Mouse (Mus musculus) CD4-positive, CD25-positive, alpha-beta regulatory T cell (primary cell): Measurements from ENCODE around the gene Usp39. TPM values are rescaled to one million over a fixed set of nuclear protein-coding genes. Genes with fewer than 3 reads are reported as not detected.

ENCODE experiments used
- polyA plus RNA-seq: library from polyadenylated mRNA; unstranded; fragments of 100-300 nt; shearing (Covaris generic); gene quantifications from one replicate; pipeline ENCODE4 v1.2.1, GENCODE M21; 2017

Gene Usp39
- polyA plus RNA-seq, result 46.8 TPM

DNA sequence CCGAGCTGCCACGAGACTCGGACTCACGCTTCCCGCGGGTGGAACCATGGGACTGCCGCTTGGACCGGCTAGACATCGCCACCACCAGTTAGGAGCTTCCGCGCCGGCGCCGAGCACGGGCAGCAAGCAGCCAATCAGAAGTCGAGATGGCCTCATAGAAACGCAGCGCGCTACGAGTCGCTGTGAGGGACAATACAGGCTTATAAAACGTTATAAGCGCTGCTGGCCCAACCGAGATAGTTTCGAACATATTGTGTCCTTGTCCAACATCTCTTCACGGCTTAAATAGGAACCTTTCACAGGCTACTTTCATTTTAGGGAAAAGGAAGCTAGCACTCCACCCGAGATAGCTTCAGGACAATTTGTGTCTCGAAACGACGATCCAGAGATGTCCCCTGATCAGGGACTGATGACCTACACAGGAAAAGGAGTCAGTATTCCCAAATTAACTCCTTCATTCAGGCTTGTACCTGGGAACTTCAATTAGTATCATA, at the start of gene Usp39:
Gene Usp39, minus strand, starts transcription at position 111 of the 494 bp plus-strand sequence.

DNA sequence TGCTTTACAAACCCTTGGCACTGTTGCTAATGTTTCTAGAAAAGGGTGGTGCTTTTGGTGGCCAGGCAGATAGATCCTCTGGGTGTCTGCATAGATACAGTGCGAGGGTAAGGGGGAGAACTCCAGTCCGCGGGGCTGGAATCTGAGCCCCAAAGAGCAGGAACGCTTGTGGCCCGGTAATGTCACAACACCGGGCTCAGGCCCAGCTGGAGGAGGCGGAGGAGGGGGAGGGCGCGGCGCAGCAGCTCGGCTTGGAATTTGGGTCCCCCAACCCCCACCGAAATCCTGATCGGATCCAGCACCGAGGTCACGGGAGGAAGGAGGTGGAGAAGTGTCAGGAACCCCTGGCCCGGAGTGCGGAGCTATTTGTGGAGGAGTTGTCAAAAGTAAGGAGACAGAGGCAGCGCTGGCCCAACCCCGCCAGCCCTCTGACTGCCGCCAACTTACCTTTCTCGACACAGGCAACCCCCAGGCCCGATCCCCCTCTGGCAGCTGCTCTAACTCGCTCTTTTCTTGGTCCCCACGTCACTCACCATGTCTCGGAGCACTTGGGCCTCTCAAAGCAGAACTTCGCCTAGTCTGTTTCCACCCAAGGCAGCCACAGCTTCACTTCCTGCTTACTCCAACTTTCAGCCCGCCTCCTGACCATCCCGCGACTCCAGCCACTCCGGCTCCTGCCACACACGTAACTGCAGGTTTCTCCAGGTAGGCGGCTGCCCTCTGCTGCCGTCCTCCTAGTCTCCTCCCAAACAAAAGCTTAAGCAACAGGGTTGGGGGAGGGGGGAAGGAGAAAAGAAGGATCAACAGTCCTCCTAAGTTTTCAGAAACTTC, 45.2 kb upstream of the Usp39 start, which contains the start of gene Vamp8:
Gene Vamp8, minus strand, starts transcription at position 763 of the 831 bp plus-strand sequence.

DNA sequence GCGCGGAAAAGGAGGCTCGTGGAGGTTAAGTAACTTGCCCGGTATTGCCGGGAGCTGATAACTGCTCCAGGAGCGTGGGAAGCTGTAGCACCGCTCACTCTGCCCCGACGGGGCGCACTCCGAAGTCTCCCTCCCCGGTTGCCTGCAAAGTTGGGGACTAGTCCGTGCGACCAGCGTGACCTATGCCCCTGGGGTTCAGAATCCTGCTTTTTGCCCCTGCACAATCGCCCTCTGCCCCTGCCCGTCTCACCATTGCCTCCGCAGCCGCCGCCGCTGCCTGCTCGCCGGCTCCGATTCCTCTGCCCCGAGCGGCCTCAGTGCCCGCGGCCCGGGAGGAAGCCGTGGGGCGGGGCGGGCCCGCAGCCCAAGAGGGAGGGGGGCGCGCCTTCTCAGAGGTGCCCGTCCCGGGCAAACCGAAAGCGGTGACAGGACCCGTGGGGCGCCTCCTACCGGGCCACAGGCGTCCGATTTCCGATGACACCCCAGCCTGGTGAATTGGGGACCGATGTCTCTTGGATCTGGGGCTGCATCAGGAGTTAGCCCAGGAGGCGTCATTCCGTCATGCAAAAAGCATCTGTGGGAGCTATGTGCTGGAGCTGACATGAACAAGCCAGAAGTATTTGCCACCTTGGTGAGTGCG, 35.3 kb upstream of the Usp39 start, which contains the start of gene Vamp5:
Gene Vamp5, minus strand, starts transcription at position 338 of the 640 bp plus-strand sequence.

DNA sequence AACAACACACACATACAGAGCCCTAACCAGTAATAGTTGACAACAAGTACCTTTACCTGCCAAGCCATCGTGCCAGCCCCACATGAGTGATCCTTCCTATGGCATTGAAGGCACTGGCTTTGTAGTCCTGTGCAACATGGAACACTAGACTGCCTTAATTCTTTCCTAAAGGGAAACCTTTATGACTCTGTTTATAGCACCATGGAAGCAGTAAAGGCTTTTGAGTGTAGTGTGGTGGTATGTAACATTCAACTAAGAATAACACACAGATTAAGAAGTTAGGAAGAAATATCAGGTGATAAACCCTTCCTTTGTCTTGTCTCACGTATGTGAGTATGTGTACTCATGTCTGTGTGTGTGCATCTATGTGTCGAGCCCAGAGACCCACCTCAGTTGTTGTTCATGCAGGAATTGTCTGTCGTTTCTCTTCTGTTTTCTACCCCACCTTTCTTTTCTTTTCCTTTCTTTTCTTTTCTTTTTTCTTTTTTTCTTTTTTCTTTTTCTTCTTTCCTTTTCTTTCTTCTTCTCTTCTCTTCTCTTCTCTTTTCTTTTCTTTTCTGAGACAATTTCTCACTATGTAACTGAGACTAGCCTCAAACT, 22.0 kb upstream of the Usp39 start, which contains the start of gene Rnf181:
Gene Rnf181, minus strand, starts transcription at position 113 of the 600 bp plus-strand sequence.

DNA sequence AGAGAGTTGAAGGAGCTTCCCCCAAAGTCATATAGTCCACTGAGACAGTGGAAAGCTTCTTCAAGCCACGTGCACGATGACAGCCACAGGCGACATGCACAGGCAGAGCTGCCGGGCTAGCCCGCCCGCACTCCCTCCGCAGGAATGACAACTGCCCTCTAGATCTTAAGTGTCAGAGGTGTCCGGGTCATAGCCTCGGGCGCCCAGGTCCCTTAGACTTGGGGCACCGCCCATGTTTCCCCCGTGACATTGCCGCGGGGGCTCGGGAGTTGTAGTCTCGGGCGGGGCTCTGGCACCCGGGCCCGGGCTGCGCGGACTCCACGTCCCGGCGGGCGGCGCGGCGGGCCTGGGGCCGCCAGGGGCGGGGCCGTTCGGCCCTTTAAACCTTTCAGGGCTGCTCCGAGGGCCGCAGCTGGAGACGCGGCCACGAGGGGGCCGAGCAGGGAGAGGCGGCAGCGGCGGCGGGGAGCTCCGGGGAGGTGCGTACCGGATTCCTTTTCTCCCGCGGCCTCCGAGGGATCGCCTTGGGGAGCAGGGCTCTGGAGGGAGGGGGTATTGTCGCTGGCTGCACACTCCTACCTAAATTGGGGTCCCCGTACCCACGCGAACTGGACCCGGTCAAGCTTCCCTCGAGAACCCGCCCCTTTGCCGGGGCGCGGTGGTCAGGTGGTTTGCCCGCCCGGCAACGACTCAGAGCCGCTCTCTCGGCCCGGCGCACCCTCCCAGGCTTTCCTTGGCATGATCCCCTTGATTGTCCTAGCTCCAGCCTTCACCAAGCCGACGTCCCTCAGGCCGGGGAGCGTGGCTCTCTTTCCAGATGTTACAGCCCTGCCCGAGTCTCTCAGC, 10.3 kb upstream of the Usp39 start, which contains the start of gene Tmem150a:
Gene Tmem150a, plus strand, starts transcription at position 382 of the 846 bp plus-strand sequence.

DNA sequence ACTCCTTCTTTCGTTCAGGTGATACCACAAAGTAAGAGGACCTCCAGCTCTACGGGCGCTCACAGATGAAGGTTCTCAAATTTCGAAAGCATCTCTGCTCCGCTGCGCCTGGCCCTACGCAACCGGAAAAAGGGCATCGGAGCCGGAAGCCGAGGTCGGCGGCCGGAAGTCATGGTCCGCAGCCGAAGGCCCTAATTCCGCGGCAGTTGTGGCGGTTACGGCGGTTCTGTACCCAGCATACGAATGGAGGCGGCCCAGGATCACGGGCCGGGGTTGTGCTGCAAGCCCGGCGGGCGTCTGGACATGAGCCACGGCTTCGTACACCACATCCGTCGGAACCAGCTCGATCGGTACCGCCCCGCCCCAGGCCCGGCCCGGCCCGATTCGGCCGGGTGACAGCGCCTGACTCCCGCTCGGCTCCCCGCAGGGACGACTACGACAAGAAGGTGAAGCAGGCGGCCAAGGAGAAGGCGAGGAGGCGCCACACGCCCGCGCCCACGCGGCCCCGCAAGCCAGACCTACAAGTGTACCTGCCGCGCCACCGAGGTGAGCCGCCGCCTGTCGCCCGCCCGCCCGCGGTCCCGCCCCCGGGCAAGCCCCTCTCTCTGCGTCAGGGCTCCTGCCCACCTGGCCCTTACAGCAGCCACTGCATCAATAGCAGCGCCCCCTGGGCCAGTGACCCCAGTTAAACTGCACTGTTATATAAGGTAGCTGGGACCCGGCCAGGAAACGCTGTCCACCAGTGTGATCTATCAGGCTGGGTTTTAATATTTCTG, 2.4 kb upstream of the Usp39 start, which contains the start of gene 0610030E20Rik:
Gene 0610030E20Rik, plus strand, starts transcription at position 152 of the 776 bp plus-strand sequence.

Other genes starting within 250 kb of the Usp39 start
- 4.7 TPM for gene St3gal5, start 247.6 kb downstream of the Usp39 start, polyA plus RNA-seq
- not detected for gene Atoh8, start 109.6 kb downstream of the Usp39 start, polyA plus RNA-seq
- gene Sftpb, start 40.6 kb downstream of the Usp39 start, polyA plus RNA-seq, result not detected
- gene 0610030E20Rik, start 2.1 kb upstream of the Usp39 start, polyA plus RNA-seq, result 43.9 TPM
- 0.39 TPM for gene Tmem150a, start 10.3 kb upstream of the Usp39 start, polyA plus RNA-seq
- gene Rnf181, start 21.8 kb upstream of the Usp39 start, polyA plus RNA-seq, result 129 TPM
- gene Vamp5, start 35.3 kb upstream of the Usp39 start, polyA plus RNA-seq, result 44.8 TPM
- 219 TPM for gene Vamp8, start 45.5 kb upstream of the Usp39 start, polyA plus RNA-seq
- 12.9 TPM for gene Ggcx, start 69.1 kb upstream of the Usp39 start, polyA plus RNA-seq
- 336 TPM for gene Mat2a, start 94.4 kb upstream of the Usp39 start, polyA plus RNA-seq
- not detected for gene Sh2d6, start 176.5 kb upstream of the Usp39 start, polyA plus RNA-seq
- gene Capg, start 199.2 kb upstream of the Usp39 start, polyA plus RNA-seq, result 536 TPM